Mouse (Mus musculus): ENCODE results near the gene Hhipl2.

GRCm38 (mm10) chr1:183417873-183418272 lies at the start of gene Hhipl2:
- TF ChIP-seq CTCF (IDR thresholded peaks at IDR 0.05; ENCODE audit: control insufficient read depth, insufficient read depth, insufficient replicate concordance, low read depth, low read length): no peak
- TF ChIP-seq POLR2A (IDR thresholded peaks at IDR 0.05; ENCODE audit: control insufficient read depth, low read depth, low read length): no peak

Data from testis, adult 2 months (tissue).